Mouse (Mus musculus) regulatory T cell (primary cell): ENCODE results near the gene Ifitm3.

Experiments used
- in situ Hi-C: fragments of 300-600 bp; cut with MboI, MseI; formaldehyde crosslinking; loops from one replicate; pipeline ENCODE4 v1.15.1; 2025; ENCODE audit warnings: high pct_unique_total_duplicates

The Ifitm3 gene

DNA sequence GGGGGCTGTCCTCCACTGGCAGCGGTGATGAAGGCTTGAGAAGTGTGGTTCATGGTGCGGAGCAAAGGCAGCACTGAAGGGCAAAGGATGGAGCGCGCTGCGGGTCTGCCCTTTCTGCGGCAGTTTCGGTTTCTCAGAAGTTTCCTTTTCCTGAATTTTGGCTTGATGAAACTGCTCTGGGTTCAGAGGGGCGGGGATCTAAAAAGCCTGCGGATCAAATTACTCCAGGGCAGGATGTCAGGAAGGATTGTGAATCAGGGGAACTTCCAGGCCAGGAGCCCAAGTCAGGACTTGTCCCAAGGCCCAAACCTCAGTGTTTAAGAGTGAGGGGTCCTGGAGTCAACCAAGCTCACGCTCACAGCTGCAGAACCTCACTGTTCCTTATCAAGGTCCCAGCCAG is at the start of gene Ifitm3:
TSS of gene Ifitm3 (minus strand) at position 178 of the 400 bp plus-strand sequence.
- in situ Hi-C loops = loop anchor here (5.0 kb wide), 1 partner anchor 37 kb away; no protein-coding TSS in a partner anchor

DNA sequence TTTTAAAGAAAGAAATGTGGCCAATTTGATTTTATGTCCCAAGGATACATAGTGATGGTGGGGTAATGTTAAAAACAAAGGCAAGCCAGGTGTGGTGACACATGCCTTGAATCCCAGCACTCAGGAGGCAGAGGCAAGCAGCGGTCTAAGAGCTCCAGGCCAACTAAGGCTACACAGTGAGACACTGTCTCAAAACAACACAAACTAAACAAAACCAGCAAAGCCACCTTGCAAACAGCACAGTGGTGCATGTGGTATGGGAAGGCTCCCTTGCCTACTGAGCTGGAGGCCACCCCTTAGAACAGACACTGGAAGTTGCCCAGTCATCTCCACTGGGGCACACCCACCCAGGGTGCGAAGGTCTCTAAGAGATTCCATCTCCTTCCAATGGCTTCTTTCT is 49.4 kb upstream of the Ifitm3 start:
- in situ Hi-C loops = no loop called here

DNA sequence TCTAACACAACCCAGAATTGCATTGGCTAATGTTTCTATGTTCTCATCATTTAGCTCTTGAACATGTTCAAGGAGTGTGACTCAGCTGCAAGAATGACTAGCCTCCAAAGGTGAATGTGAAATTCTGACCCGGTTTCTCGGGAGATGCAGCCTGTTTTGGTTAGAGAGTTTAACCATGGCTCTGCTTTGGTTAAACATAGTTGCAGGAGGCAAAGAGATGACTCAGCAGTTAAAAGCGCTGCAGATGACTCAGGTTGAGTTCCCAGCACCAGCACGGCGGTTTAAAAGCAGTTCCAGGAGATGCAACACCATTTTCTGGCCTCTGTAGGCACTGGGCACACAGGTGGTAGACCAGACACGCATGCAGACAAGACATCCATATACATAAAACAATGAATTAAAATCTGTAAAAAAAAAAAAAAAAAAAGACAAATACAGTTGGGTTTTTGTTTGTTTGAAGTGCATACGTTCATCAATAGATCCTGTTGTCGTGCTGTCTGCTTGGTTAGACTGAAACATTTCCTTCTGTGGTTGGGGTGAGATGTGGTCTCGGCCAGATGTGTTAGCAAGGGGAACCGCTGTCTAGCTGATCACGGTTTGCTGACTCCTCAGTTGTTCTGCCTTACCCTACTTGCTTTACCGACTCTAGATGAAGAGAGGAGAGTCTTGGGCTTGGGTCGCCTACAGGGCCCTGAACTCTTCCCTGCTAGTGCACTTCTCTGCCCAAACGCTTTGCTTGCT is 48.2 kb upstream of the Ifitm3 start:
- in situ Hi-C loops = no loop called here

DNA sequence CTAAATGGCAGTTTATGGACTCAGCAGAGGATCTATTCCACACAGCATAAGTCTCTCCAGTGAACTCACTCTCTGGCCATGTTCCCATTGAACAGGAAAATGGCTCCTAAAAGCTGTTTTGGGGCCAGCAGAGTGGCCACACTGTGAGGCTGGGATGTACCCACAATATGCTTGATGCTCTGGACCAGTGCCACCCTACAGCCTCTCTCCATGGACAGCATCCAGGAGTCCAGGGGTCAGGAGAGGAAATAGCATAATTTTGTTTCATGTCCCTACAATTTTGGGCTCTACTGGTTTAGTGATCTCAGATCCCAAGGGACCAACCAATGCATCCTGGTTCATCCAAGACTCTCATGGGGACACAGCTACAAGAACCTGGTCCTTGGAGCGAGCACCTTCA is 47.0 kb upstream of the Ifitm3 start:
- in situ Hi-C loops = no loop called here

DNA sequence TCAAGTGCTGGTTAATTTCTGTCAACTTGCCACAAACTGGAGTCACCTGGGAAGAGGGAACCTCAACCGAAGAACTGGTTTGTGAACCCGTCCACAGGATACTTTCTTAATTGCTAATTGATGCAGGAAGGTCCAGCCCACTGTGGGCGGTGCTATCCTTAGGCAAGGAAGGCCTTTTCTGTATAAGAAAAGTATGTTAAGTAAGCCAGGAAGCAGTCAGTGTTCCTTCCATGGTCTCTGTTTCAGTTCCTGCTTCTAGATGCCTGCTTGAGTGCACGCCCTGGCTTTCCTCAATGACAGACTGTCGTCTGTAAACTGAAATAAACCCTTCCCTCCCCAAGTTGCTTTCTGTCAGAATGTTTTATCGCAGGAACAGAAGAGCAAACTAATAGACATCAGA is 46.4 kb upstream of the Ifitm3 start:
- in situ Hi-C loops = no loop called here

DNA sequence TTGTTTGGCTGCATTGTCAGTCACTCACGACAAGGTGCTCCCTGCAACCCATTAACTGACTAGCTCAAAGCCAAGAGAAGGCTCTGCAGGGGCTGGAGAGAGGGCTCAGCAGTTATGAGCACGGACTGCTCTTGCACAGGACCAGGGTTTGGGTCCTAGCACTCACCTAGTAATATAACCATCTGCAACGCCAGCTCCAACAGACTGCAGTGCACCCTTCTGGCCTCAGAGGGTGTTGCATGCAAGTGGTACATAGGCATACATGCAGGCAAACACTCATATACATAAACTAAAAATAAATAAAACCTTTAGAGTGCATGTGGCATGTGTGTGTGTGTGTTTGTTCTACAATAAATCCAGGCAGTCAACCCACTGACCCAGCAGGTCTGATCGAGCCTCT is 45.2 kb upstream of the Ifitm3 start:
- in situ Hi-C loops = no loop called here

DNA sequence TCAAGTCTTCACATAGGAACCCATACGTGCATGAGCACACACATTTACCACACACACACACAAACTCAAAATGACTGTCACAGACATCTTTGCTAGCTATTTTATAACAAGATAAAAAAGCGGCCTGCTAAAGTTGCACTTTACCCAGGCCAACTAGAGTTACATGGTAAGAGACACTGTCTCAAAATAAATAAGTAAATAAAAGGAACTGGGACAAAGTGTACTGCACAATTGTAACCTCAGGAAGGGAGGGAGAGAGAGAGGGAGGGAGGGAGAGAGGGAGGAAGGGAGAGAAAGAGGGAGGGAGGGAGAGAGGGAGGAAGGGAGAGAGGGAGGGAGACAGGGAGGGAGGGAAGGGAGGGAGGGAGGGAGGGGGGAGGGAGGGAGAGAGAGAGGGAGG is 41.9 kb upstream of the Ifitm3 start:
- in situ Hi-C loops = no loop called here

DNA sequence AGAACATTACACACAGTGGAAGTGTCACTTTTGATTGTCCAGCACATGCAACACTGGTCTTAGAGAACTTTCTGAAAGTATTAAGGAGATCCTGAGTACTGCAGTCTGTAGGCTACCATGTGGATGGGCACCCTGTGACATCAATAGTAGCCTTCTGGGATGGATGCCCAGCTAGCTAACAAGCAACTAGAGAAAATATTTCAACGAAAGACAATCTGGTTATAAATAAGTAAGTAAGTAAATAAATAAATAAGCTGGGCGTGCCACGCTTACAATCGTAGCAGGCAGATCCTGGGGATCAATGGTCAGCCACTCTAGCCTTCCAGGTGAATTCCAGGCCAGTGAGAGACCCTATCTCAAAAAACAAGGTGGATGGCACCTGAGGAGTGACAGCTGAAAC is 41.4 kb upstream of the Ifitm3 start:
- in situ Hi-C loops = no loop called here

DNA sequence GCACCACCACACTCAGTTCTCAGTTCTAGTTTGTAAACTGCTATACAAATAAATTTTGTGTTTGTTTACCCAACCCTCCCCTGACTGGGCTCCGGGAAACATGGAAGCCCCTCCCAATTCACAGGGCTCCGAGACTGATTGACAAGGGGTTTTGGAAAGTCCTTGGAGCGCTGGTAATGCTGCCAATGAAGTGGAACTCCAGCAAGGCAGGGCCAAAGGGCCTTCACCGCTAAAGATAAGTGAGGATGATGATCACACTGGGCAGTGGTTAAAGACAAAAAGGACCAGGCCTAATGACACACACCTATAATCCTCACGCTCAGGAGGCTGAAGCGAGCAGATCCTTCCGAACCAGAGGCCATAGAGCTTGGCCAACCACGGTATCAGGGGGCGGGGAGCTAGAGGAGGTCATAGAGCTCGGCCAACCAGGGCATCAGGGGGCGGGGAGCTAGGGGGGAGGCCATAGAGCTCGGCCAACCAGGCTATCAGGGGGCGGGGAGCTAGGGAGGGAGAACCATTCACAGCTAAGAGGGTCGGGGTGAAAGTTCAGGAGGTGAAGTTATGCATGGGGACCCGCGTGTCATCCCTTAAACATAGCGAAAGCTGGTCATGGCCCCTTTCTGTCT is 40.6 kb upstream of the Ifitm3 start:
- in situ Hi-C loops = no loop called here

DNA sequence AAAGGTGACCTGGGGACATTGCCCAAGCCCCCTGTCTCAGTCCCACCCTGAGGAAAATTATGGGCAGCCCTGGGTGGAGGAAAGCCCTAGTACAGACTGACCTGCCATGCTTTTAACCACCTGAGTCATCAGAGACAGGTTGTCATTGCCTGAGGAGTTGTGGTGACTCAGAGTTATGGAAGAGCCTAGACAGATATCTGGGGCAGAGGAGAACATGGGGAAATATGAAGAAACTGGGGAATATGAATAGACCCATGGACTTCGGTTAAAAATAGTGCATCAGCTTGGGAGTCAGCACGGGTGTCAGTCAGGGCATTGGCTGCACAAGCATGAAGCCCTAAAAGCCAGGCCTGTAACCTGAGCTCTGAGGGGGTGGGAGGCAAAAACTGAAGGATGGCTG is 38.8 kb upstream of the Ifitm3 start:
- in situ Hi-C loops = loop anchor here (5.0 kb wide), 3 partner anchors 37 to 207 kb away; partner anchors contain the start of genes Gm45717, Ifitm2 and Ifitm3

DNA sequence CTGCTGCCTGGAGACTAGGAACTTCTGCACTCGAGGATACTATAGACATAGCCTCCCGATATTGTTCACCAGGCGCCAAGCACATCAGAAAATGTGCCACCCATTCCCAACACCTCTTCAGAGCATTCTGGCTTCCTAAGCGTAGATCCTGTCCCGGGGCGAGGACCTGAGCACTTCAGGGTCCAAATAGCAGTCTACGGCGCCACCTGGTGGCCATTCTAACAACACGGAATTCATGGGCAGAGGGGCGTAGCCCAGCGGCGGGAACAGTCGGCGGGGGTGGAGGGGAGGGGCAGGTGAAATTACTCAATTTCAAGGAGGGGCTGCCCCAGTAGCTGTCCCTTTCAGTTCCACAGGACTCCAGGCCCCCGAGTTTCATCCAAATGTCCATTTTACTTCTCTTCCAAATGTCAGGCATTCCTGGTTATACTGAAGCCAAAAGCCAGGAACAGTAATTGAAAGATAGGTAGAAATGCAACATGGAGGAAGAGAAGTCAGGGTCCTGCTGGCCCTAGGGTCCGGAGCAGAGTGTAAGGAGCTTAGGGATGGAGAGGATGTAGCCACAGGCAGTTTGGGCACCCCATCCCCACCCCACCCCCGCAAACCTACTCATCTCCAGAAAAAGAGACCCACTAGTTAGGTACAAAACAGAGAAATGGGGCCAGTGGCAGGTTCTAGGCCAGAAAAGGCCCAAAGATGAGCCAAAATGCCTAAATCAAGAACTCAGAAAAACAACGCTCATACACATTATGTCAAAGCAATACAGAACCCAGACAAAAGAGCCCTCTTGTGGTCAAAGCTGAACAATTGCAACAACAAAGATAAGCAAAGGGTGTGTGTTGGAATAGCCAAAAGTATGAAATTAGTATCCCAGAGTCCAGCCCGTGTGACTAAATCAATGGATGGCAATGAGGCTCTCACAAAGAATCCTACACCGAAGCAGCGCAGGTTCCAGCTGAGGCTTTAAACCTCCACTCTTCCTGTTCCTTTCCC is 38.0 kb upstream of the Ifitm3 start:
- in situ Hi-C loops = loop anchor here (5.0 kb wide), 3 partner anchors 36 to 206 kb away; partner anchors contain the start of genes Gm45717, Ifitm2 and Ifitm3

DNA sequence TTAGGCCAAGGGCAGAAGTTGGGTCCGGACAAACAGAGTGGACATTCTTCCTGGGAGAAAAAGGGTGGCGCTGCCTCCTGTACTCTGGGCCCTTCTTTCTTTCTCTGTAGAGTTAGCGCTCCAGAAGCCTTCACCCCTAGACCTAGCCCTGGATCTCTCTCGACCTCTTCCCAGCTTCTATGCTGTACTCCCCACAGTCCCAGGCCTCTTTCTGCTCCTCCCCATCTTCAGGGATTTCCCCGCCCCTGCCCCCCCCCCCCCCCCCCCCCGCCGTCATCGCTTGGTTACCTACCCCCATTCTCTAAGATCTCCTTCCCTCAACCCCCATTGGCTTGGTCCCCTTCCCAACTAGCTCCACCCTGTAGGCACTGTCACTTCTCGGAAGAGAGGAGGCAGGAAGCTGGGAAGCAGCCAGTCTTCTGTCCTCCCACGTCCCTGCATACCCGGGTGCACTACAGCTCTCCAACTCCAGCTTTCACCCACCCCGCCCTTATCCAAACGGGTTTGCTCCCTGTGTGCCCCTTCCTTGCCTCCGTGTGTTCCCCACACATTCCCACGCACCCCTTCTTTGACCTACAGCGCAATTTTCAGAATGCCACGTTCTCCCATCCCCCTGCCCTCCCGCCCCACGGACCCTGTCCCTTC is 37.1 kb upstream of the Ifitm3 start:
- in situ Hi-C loops = loop anchor here (5.0 kb wide), 3 partner anchors 35 to 205 kb away; partner anchors contain the start of genes Gm45717, Ifitm2 and Ifitm3

DNA sequence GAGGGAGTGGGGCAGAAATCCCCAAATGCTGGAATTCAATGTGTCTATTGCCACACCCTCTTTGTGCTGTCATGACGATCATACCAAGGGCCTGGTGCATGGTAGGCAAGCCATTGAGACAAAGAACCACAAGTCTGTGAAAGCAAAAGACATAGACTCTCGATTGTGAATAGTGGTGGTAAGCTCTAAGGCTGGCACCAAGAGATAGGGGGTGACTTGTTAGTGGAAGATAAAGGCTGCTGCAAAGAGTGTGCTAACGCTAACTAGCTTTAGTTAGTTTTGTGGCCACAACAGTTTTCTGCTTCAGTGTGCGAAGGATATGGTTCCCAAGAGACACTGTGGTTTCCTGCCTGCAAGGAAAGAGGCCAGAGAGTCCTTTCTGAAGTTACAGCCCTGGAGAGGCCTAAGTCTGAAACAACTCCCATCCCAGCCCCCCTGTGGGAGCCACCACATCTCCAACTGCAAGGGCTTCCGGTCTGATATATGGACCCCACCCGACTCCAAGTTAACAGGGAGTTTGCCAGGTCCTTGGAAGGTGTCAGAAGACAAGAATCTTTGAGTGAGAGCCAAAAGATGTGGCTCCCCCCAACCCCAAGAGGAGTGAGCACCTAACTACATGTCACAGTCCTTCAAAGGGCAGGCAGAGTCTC is 36.5 kb upstream of the Ifitm3 start:
- in situ Hi-C loops = loop anchor here (5.0 kb wide), 3 partner anchors 35 to 205 kb away; partner anchors contain the start of genes Gm45717, Ifitm2 and Ifitm3

DNA sequence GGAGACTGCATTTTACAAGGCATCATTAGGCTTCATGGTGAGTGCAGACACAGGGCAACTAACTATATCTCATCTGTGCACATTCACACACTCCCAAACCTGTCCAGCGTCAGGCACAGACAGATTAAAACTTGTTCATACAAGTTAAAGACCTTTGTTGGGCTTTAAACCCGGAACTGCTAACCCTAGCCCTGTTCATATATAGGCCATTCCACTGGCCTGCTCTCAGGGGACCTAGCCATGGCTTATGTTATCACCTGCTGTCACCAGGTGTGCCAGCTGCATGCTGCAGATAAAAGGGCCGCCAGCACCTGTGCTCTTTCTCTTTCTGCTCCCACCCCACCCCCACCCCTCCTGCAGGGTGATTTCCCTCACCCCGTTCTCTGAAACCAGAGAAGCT is 32.0 kb upstream of the Ifitm3 start:
- in situ Hi-C loops = no loop called here

DNA sequence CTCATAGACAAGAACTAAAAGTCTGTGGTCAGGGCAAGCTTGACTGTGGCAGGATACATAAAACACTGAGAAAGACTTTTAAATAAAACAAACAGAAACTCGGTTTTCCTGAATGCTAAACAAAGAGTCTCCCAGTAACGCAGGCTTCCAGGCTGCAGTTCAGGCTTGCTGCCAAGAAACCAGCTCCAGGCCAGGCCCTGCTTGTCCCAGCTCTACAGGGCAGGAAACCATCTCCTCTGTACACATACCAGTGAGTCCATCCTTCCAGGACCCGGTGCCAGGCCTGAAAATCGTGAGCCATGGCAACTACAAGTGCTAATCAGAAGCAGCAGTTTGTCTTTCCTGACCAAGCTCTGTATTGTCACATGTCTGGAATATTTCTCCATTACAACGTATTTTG is 31.1 kb upstream of the Ifitm3 start:
- in situ Hi-C loops = no loop called here

DNA sequence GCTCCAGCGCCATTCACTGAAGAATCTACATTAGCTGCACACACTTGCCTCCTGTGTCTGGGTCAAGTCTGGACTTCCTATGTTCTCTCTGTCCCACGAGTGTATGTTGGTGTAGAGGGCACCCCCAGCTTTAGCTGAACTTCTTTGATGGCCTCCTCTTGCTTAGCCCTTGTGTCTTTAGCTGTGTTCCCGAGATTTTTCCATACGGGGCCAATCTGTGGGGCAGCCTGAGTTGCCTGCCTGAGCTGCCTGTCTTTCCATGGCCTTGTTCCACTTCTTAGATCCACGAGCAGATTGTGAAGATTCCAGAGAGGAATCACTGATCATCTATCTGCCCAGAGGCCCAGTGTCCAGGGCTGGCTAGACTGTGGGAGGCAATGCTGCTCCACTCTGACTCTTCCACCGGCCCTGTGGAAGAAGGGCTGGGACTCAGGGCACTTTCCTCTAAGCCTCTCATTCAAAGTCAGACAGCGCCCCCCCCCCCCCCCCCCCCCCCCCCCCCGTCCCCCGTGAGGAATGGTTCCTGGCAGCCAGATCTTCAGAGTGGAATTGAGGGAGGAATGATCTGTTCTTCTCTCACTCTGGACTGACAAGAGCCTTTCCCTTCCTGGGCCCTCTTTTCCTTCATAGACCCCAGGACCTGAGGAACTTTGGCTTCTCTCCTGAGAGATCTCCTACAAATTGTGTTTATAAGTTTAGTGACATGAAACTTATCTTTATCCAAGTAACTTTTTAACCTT is 30.5 kb upstream of the Ifitm3 start:
- in situ Hi-C loops = no loop called here

DNA sequence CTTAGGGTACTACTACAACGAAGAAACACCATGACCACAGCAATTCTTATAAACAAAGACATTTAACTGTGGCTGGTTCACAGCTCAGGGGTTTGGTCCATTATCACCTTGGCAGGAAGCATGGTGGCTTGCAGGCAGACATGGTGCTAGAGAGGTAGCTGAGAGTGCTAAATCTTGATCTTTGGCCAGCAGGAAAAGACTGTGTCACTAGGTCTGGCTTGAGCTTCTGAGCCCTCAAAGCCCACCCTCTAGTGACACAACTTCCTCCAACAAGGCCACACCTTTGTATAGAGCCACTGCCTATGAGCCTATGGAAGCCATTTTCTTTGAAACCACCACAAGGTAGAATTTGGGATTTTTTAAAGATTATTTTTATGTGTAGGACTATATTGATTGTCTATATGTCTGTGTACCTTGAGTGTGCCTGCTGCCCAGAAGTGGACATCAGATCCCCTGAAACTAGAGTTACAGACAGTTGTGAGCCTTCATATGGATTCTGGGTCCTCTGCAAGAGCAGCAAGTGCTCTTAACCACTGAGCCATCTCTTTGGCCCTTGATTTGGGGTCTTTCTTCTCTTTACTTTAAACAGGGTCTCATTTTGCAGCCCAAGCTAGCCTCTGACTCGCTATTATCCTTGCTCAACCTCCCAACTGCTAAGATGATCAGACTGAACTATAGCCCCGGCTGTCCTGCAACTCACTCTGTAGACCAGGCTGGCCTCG is 29.0 kb upstream of the Ifitm3 start:
- in situ Hi-C loops = no loop called here

DNA sequence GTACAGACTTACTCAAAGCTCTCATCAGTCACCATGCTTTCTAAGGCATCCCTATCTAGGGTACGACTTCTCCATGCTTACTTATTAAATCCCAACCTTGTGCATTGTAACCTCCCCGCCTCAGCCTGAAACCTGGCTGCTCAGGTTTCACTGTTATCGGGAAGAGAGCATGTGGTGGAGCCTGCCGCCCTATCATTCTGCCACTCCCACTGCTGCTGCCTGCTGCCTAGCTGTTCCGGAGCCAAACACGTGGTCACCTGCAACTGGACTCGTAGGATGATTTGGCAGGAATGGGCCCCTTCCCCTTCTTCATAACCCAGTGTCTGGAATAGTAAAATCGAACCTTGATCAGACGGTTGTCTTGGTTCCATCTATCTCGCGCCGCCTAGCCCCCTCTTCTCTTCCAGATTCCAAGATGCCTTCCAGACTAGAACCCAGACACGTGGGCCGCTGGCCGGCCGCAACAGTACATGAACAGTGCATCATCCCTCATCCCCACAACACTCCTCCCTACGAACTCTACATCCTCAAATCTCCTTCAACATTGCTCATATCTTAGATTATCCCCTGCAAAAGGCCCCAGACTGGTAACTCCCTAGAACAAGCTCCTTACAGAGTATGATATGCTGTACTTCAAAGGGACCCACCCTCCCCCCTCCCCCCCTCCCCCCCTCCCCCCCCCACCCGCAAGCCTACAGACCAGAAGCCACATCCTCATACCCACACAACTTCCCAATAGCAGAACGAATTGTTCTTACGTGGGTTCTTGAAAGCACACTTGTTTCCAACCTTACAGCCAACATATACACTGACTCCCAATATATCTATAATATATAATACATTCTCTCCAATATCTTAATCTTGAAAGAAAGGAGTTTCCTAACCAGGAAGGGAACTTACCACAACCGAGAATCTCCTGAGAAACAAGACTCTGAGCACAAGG is 27.8 kb upstream of the Ifitm3 start:
- in situ Hi-C loops = no loop called here
